Mouse (Mus musculus): ENCODE data around the gene Prrc2b.

Gene Prrc2b

DNA sequence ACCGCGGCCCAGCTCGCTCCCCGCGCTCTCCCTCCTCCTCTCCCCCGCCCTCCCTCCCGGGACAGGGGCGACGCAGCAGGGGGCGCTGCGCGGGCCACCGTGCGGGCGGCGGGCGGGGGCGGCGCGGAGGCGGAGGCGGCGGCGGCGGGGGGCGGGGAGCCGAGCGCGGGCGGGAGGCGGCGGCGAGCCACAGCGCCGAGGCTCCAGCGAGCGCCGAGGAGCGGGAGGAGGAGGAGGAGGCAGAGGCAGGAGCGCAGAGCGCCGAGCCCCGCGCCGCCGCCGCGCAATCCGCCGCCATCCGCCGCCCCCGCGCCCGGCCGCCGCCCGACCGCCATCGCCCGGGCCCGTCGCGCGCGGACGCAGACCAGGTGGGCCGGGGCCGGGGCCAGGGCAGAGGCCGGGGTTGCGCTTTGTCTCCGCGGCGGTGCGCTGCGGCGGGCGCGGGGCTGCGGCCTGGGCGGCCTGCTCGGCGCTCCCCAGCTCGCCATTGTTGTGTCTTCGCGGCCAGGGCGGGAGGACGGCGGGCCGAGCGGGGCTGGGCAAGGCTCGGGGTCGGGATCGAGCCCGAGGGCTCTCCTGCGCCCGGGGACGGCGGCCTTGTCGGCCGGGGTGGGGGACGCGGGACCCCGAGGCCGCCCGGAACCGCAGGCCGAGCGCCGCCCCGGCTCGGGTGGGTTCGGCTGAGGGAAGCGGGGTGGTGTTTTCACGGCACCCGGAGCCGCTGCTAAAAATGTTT, at the start of gene Prrc2b:
Gene Prrc2b, plus strand, starts transcription at position 159 of the 736 bp plus-strand sequence.
- DNase-seq, result peak; percentile 52

GRCm38 (mm10) chr2:32102944-32103343, 47.9 kb upstream of the Prrc2b start:
- DNase-seq, result no peak

DNA sequence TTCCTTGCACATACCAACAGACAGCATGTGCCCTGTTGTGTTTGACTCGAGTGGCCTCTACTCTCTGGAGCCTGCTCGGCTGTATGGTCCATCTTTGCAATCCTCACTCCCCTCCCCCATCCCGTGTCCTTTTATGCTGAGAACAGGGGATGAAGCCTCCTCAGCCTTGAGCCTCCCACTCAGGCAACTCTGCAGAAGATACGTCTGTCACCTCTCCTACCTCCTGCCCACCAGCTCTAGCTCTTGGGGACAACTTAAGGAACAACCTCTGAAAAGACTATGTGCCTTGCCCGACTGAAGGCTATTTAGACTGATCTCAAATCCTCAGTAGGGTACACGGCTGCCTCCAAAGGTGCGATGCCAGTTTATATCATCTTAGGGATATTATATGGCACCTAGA, 47.3 kb upstream of the Prrc2b start:
- no peak for DNase-seq

- no peak for DNase-seq
These were observed 46.8 kb upstream of the Prrc2b start for GRCm38 (mm10) chr2:32104122-32104521.

- DNase-seq, result no peak
These were observed 45.6 kb upstream of the Prrc2b start for GRCm38 (mm10) chr2:32105117-32105913.

DNA sequence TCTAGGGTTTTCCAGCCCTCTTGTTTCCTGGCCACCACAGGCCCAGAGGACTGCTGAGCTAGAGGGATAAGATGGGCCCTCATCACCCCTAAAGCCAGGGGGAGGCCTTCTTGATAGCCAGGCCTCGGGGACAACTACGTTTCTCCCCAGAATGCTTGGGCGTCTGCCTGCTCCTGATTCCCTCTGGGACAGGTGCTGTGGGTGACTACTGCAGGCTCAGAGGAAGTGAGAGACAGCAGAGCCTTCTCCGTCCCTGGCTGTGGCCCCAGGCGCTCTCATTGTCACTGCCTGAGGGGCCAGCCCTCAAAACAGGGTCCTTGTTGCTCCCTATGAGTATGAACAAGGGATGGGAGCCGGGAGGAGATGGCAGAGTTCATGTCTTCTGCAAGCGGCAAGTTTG, 45.0 kb upstream of the Prrc2b start:
- DNase-seq, result no peak

GRCm38 (mm10) chr2:32111268-32111667, 39.6 kb upstream of the Prrc2b start:
- no peak for DNase-seq

GRCm38 (mm10) chr2:32112548-32112947, 38.3 kb upstream of the Prrc2b start:
- no peak for DNase-seq

DNA sequence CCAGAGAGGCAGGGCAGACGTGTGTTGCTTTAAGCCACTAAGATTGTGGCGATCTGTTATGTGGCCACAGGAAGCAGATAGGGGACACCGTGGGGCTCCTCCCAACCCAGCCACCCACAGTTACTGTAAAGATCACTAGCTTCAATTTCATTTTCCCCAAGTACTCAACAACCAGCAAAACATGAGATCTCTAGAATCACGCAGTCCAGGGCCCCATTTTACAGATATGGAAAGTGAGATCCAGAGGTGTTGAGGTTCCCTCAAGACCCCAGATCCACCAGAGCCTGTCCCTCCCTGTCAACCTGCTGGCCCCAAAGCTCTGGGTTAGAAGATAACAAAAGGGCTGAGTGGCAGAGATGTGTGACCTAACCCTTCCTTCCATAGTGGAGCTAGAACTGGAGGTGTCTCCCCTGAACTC, 35.0 kb upstream of the Prrc2b start:
- no peak for DNase-seq

DNA sequence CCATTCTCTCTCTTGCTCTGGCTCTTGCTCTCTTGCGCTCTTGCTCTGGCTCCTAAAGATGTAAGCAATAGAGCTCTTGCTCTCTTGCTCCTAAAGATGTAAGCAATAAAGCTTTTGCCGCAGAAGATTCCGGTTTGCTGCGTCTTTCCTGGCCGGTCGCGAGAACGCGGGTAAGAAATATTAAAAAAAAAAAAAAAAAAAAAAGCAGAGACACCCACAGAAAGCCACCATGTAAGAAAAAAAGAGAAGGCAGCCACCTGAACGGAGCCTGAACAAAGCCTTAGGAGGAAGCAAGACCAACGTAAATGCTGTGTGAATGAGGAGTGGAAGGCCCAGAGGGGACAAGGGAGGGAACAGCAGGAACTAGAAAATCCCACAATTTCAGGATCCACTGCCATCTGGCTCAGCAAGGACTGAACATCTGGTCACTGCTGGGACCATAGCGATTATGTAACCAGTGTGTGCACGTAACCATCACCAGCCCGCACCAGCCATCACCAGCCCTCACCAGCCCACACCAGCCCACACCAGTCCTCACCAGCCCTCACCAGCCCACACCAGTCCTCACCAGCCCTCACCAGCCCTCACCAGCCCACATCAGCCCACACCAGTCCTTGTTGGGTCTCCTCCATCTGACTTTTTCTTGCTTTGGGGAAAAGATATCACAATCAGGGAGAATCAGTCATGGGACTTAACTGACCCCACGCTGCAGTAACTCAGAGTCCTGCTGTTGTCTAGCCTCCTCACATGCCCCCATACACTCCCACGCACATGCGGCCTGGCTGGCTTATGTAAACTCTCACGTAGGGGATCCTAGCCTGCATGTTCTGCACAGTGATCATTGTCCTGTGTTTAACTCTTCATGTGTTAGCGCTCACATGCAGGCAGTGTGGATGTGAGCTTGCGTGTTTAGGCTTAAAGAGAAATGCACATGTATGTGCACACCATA, 30.8 kb upstream of the Prrc2b start:
- no peak for DNase-seq

DNA sequence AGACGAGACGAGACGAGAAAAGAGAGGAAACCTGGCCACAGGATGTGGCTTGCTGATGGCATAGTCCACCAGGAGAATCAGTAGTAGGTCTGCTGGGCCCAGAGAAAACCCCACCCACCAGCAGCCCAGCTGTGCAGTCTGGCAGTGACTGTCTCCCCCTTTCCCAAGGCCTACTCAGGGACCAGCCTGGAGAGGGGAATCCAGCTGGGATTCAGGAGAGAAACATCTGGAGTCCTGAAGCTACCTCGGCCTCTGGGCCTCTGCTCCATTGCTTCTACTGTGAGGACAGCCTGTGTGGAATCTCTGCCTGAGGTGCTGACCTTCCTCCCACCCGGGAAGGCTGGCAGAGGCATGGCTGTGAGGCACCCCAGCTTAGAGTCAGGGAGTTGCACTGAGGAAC, 29.7 kb upstream of the Prrc2b start:
- DNase-seq, result no peak

DNA sequence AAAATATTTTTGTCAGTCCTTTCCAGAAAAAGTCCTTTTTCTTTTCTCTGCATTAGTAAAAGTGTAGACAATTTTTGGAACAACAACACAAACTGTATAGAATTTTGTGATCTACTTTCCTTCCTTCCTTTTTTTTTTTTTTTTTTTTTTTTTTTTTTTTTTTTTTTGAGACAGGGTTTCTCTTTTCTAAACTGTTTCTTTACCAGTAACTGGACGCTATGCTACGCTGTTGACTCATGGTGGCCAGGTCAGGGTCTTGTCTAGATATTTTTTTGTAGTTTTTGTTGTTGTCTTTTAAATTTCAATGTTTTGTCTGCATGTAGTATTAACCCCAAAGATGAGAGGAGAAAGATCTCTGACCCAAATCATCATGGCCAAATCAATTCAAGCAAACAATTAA, 29.1 kb upstream of the Prrc2b start:
- no peak for DNase-seq

DNA sequence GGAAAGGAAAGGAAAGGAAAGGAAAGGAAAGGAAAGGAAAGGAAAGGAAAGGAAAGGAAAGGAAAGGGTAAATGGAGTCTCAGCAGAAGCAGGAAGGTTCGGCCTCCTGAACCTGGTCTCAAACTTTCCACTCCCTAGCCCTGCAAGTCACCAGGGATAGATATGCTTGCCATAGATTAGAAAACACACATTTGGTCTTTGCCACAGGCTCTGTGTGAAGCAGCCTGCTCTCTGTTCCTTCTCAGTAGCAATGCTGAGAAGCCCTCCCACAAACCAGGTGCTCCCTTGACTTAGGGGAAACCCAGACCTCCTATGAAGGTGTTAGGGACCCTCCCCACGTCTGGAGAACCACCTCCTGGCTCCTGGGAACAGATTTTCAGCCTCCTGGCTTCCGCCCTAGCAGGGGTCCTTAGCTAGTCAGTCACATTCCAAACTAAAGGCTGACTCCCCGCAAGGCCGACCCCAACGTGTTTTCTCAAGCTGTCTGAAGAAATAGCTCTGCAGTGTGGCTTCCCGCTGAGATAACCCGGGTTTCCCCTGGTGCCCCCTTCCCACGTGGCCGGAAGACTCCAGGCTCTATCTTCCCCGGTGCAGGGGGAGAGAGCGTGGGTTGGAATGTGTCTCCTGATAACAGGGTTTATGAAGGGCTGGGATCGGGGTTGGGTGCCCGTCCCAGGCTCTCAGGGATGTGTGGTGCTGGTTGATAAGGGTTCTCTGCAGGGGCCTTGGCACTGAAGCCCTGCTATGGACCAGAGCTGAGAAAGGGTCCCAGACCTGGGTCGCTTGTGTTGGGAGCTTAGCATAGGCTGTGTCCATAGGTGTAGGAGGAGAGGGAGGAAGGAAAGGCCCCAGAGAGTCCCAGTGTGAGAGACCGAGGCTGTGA, 23.0 kb upstream of the Prrc2b start:
- DNase-seq, result no peak

DNA sequence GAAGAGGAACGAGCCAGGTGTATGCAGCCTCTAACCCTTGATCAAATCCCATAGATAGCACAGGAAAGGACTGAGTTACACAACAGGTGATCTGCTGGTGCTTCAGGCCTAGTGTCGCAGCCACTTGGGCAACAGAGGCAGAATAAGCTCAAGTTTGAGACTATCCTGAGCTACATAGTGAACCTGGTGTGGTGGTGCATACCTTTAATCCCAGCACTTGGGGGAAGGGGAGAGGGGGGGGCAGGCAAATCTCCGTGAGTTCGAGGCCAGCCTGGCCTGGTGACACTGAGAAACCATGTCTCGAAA, 22.4 kb upstream of the Prrc2b start:
- no peak for DNase-seq

- DNase-seq, result no peak
These were observed 21.4 kb upstream of the Prrc2b start for GRCm38 (mm10) chr2:32129383-32130074.

DNA sequence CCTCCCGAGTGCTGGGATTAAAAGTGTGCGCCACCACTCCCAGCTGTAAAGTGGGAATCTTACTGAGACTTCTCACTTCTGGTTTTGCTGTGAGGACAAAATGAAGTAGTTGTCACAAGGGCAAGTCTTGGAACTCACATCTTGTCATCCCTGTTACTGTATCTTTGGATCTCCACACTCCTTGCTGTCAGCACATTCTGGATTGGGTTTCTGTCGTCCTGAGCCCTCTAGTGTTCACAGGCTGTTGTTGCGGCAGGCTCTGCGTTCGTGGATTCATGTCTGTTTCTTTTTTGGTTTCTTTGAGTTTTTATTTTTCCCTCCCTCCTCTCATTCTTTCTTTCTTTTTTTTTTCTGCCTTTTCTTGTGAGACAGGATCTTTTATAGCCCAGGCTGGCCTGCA, 20.4 kb upstream of the Prrc2b start:
- peak; percentile 68 for DNase-seq

DNA sequence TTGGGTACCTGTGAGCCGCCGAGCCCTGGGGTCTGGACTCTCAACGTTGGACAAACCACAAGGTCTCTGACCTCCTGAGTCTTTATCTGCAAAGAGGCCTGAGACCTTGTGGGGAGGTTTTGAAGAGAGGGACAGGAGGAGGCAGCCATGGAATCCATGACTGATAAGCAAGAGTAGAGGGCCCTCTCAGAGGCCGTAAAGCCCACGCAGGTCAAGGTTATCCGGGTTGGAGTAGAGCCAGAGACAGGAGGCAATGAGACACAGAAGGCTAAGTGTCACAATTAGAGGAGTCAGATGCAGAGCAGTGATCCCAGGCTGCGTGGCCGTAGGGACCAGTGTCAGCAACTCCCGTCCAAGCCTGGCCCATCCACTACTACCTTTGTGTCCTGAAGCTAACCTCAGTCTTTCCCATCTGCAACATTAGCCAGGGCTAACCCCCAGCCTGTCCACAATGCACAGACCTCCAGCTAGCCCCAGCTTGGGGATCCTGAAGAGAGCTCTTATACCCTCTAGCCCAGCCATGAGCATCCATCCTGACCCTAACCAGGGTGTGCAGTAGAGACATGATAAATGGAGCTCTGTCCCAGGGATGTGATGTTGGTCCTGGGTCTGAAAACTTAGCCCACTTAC, 19.6 kb upstream of the Prrc2b start:
- no peak for DNase-seq

GRCm38 (mm10) chr2:32131866-32132566, 18.9 kb upstream of the Prrc2b start:
- peak; percentile 19 for DNase-seq

DNA sequence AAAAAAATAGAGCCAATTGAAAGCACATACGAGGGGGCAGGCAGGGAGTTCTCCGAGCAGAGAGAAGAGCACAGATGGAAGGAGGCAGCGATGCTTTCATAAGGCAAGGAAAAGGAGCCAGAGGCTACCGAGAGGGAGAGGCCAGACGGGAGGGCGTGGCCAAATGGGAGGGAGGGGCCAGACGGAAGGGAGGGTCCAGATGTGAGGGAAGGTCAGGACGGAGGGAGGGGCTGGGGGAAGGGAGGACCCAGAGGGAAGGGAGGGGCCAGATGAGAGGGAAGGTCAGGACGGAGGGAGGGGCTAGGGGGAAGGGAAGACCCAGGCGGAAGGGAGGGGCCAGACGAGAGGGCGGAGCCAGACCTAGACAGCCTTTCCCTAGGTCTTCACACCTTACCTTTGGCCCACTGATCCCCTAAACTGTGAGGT, 18.3 kb upstream of the Prrc2b start:
- peak; percentile 84 for DNase-seq

GRCm38 (mm10) chr2:32134039-32134438, 16.8 kb upstream of the Prrc2b start:
- DNase-seq, result peak; percentile 98
